Mouse (Mus musculus) Patski (cell line): ENCODE measurements around the gene Cck. TPM values are rescaled to one million over a fixed set of nuclear protein-coding genes. Genes with fewer than 3 reads are reported as not detected.

Experiments
- ATAC-seq: fragments of 100-300 bp; one replicate; pipeline ENCODE4 v1.8.0; 2021
- CTCF ChIA-PET: fragments of 350-600 bp; sonication (Branson Sonifier 250); formaldehyde crosslinking; loops from one replicate; lab custom pipeline; 2022; ENCODE audit warnings: inconsistent platforms; lab: Charles Lee
- POLR2A ChIA-PET: fragments of 350-600 bp; sonication (Branson Sonifier 250); formaldehyde crosslinking; loops from one replicate; lab custom pipeline; 2022; ENCODE audit warnings: antibody characterized with exemption, inconsistent platforms; lab: Charles Lee
- DNase-seq: peaks from one replicate; pipeline ENCODE4 v3.0.0-alpha.2; 2011; ENCODE audit warnings: low read depth, low spot score
- H3K27me3 ChIP-seq: fragments of 371-371 bp; one replicate; pipeline ENCODE4 v1.5.1; 2021
- CTCF ChIP-seq: fragments of 100-300 bp; IDR thresholded peaks from one replicate; pipeline ENCODE4 v1.5.1; 2021
- in situ Hi-C: fragments of 300-500 bp; cut with MboI; formaldehyde crosslinking; loops from 3 replicates; pipeline ENCODE4 v1.11.1; 2018; ENCODE audit warnings: low pct_unique_long_range_greater_than_20kb, mixed read lengths
- polyA plus RNA-seq: library from polyadenylated mRNA; unstranded; gene quantifications from one replicate; pipeline ENCODE4 v1.2.3, GENCODE M21; 2021

The Cck gene
- polyA plus RNA-seq: not detected

GRCm38 (mm10) chr9:121495529-121495928 is at the start of gene Cck:
Cck (minus strand) TSS chr9:121495694.
- in situ Hi-C loops: no loop called here
- no peak for ATAC-seq
- H3K27me3 ChIP-seq: peaks cover 73% of the 10 kb centered on the region
- TF ChIP-seq CTCF: no peak
- ChIA-PET POLR2A (no interaction called here), CTCF (interaction anchor here (1.0 kb wide), 1 partner anchor 16 kb away, joined by 4 read pairs; no protein-coding TSS in a partner anchor)
- no peak for DNase-seq

- POLR2A ChIA-PET: no interaction called here
- CTCF ChIA-PET: interaction anchor here (1.1 to 1.2 kb wide), 2 partner anchors 64 to 126 kb away, joined by 3 to 4 read pairs; no protein-coding TSS in a partner anchor
- peaks cover 40% of the 10 kb centered on the region for H3K27me3 ChIP-seq
Measured at GRCm38 (mm10) chr9:121541530-121541929, 46.0 kb upstream of the Cck start.

DNA sequence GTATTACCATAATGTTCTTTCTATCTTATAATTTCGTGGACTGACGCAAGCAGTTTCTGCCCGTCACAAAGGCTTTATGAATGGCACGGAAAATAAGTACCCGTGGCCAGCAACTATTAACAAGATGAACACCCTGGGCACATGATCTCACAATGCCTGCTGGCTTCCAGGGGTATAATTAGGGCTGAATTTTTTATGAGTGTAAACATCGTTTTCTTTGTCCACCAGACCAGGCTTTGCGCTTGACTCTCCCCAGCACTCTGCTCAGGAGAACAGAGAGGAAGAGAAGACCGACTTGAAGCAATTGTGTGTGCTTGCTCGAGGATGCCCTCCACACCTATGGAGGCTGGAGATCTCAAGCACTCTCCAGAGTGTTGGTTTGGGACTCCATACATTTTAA is 37.1 kb upstream of the Cck start:
- TF ChIP-seq CTCF: no peak
- DNase-seq (no peak), ATAC-seq (no peak)
- H3K27me3 ChIP-seq: peaks cover 29% of the 10 kb centered on the region
- in situ Hi-C loops: loop anchor here (25.0 kb wide), 1 partner anchor 1370 kb away; no protein-coding TSS in a partner anchor
- POLR2A ChIA-PET: no interaction called here
- CTCF ChIA-PET: no interaction called here

More at GRCm38 (mm10) chr9:121541530-121541929, 46.0 kb upstream of the Cck start:
- no peak for TF ChIP-seq CTCF
- no peak for DNase-seq
- no peak for ATAC-seq
- in situ Hi-C loops: loop anchor here (25.0 kb wide), 1 partner anchor 1379 kb away; no protein-coding TSS in a partner anchor

GRCm38 (mm10) chr9:121528605-121529357 is 33.3 kb upstream of the Cck start:
- no peak for ATAC-seq
- ChIA-PET CTCF (no interaction called here), POLR2A (interaction anchor here (0.6 kb wide), 1 partner anchor 64 kb away, joined by 4 read pairs; no protein-coding TSS in a partner anchor)
- in situ Hi-C loops: loop anchor here (25.0 kb wide), 1 partner anchor 1366 kb away; no protein-coding TSS in a partner anchor
- DNase-seq: no peak
- peaks cover 38% of the 10 kb centered on the region for H3K27me3 ChIP-seq
- TF ChIP-seq CTCF: no peak

GRCm38 (mm10) chr9:121526171-121526570 is 30.7 kb upstream of the Cck start:
- no peak for TF ChIP-seq CTCF
- peaks cover 40% of the 10 kb centered on the region for H3K27me3 ChIP-seq
- ATAC-seq: no peak
- ChIA-PET POLR2A (no interaction called here), CTCF (no interaction called here)
- DNase-seq: no peak
- in situ Hi-C loops: loop anchor here (25.0 kb wide), 1 partner anchor 1364 kb away; no protein-coding TSS in a partner anchor

DNA sequence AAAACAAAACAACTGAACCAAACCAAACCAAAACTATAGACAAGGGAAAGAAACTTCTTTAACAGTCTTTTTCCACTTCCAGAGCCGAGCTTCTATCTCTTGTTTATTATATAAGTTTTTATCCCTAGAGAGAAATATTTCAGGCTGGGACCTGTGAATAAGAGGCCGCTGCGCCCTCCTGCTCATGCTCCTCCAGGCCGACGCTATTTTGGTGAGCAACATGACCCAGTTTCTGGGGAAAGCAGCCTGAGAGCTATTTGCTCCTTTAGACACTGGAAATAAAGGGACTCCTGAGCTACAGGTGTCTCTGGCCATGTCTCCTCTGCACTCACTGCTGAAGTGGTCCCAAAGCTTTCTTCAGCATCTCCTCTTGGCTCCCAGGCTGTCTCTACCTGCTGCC is 24.6 kb upstream of the Cck start:
- DNase-seq (no peak), ATAC-seq (no peak)
- in situ Hi-C loops: no loop called here
- CTCF ChIA-PET: no interaction called here
- TF ChIP-seq CTCF: no peak
- POLR2A ChIA-PET: no interaction called here
- H3K27me3 ChIP-seq: peaks cover 59% of the 10 kb centered on the region

- DNase-seq (no peak), ATAC-seq (no peak)
- in situ Hi-C loops: no loop called here
- POLR2A ChIA-PET: no interaction called here
- CTCF ChIA-PET: no interaction called here
- TF ChIP-seq CTCF: no peak
- peaks cover 34% of the 10 kb centered on the region for H3K27me3 ChIP-seq
Measured at GRCm38 (mm10) chr9:121514462-121514861, 19.0 kb upstream of the Cck start.

DNA sequence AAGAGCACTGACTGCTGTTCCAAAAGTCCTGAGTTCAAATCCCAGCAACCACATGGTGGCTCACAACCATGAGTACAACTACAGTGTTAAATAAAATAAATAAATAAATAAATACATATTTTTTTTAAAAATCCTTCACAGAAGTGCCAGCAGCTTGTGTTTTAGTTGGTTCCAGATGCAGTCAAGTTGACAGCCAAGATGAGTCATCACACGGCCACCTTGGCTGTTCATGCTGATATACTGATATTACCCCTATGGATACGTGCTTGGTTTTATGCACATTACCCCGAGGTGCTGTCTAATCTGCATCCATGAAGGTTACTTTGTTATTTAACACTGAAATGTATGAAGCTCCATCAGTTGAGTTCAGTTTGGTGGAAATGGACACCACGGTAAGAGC is 16.4 kb upstream of the Cck start:
- ChIA-PET POLR2A (no interaction called here), CTCF (interaction anchor here (1.0 to 1.5 kb wide), 4 partner anchors 17 to 94 kb away, joined by 4 to 5 read pairs (median 4); no protein-coding TSS in a partner anchor)
- DNase-seq (no peak), ATAC-seq (no peak)
- peaks cover 30% of the 10 kb centered on the region for H3K27me3 ChIP-seq
- in situ Hi-C loops: no loop called here
- no peak for TF ChIP-seq CTCF

- ChIA-PET POLR2A (no interaction called here), CTCF (interaction anchor here (1.6 kb wide), 1 partner anchor 19 kb away, joined by 3 read pairs; no protein-coding TSS in a partner anchor)
- in situ Hi-C loops: no loop called here
- DNase-seq (no peak), ATAC-seq (no peak)
- H3K27me3 ChIP-seq: peaks cover 35% of the 10 kb centered on the region
- TF ChIP-seq CTCF: no peak
Measured at GRCm38 (mm10) chr9:121506478-121507180, 11.1 kb upstream of the Cck start.

GRCm38 (mm10) chr9:121505346-121505745 is 9.9 kb upstream of the Cck start:
- DNase-seq (no peak), ATAC-seq (no peak)
- peaks cover 44% of the 10 kb centered on the region for H3K27me3 ChIP-seq
- POLR2A ChIA-PET: no interaction called here
- CTCF ChIA-PET: no interaction called here
- in situ Hi-C loops: no loop called here
- TF ChIP-seq CTCF: no peak
